Mouse (Mus musculus): ENCODE results near the gene Cacna1c. TPM values are rescaled to one million over a fixed set of nuclear protein-coding genes. Genes with fewer than 3 reads are reported as not detected.
A peak's percentile ranks its signal among the peaks of the same experiment; 100 is the strongest.

Gene Cacna1c
- total RNA-seq, 2 experiments from 2014 or later = 66.4 to 84.0 TPM

DNA sequence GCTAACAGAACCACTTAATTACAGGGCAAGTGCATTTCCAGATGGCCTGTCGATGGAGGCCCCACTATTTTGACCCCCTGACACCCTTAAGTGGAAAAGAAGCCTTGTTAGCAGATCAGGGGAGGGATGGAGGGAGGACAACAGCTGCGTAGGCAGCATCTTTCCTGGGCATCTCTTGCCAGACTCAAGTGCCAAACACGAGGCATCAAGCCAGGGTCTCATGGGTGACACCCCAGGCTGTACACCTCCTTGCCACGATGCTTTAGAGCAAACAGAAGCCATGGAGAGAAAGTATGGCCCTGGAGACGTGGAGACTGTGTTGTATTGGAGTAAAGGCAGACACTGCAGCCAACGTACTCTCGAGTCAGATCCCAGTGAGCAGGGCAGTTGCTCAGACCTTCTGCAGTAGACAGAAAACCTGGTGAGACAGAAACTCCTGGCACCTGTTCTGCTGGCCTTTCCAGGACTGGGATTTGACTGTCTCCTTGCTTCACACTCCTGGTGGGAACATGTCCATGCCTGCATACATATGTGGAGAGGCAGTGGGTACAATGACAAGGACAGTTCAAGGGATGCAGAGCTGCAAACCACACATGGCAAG is 325.9 kb downstream of the Cacna1c start:
- no peak for DNase-seq (ENCODE audit: low spot score in 2 of 2)

DNA sequence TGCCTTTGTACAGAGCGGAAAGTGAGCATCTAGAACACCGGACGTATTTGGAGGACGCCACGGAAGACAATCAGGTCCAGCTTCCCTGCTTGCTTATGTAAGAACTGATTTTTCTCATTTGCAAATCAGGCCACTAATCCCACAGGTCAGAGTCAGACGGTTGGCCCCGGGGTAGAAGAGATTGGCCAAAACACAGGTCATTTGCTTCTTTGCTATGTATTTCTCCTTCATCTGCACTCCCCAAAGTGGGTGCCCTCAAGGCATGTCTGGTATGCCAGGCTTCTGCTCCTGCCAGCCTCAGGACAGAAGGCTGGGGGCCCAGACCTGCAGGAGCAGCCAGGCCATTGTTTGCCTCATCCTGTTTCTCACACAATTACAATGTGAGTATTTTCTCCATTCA is 328.8 kb downstream of the Cacna1c start:
- no peak for DNase-seq (ENCODE audit: low spot score in 2 of 2)

DNA sequence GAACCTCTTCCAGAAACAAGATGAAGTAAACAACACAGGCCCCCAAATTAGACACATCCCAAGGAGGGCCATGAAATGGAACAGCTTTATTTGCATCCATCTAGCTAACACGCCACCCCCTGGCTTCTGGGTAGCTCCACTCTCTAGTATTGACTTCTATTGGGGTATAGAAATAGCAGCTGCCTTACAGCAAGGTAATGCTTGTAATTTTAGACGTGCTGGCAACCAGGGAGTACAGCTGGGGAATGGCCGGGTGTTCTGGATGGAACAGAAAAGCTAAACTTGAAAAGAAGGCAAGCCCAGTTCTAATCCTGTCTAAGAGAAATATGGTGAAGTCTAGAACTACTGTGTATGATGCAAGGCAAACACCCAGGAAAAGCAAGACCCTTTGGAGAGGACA is 329.3 kb downstream of the Cacna1c start:
- DNase-seq (ENCODE audit: low spot score in 2 of 2) = no peak

DNA sequence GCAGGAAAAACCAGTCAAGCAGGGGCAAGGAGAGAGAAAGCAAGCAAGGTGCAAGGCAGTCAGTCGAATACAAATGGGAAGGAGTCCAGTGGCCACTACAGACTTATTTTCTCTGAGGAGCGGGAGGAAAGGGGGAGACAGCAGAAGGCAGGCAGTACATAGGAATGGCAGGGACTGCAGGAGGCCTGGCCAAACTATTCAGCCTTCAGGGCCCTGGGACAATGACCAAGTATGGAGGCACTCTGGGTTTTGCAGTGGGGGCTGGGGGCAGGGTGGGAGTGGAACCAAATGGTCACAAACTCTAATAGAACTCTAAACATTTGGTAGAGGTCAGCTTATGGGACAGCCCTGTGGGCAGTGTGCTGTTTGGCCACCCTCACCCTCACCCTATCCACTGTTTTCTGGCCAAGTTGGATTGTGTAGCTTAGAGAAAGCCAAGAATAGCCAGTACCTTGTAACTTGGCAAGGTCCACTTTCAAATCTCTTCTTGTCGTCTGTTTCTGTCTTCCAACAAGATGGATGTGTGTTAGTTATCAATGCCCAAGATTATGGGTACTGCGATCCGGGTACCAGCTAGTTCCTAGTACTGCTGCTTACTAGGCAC is 330.3 kb downstream of the Cacna1c start:
- DNase-seq (ENCODE audit: low spot score in 2 of 2) = no peak

DNA sequence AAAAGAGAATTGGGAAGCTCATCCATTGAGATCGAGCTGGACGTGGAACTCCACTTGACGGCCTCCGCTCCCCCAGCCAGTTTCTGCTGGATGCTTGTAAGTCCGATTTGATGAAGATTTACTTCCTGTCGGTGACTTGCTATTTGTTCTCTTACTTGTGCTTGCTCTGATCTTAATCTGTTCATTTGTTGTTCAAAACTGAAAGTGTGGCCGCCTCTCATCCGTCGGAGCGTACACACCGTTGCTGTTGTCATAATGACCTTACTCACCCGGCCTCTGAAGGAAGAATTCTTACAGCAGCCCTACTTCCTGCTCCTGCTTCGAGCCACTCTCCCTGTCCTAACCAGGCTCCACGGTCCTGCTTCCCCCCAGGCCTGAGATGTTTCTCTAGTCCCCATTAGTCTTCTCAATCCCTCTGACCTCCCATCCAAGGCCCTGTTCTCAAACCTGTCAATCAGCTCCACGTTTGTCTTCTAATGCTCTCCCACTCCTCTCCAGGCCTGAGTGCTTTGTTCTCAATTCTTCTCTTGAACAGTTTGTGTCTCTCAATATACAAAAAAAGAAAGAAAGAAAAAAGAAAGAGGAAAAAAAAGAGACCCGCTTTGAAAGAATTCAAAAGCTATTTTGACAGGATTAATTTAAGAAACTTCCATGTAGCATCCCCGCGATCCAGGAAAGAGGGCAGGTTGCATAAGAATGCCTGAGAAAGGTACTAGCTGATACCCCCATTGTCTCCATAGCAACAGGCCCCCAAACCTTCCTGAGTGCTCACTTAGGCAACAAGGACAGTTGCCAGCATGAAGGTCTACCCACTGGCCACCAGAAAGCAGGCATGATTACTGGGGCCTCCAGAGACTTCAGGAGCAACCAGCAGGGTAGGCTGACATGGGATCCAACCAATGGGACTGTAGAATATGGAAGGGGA is 331.3 kb downstream of the Cacna1c start:
- no peak for DNase-seq (ENCODE audit: low spot score in 2 of 2)

DNA sequence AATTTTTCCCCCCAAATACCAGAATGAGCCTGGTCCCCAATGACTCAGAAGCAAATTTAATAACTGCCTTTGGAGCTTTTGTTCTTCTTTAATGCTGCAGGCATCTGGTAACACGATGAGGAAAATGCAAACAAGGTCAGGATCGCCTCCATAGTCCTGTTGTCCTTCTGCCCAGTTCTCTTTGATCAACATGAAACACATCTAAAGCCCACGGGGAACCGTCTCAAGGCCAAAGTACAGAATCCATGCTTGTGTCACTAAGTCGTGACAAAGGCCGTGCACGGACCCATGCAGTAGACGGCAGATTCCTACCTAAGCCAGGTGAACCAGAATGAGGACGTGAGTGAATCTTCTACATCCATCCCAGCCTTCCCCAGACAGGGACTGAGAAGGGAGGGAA is 333.5 kb downstream of the Cacna1c start:
- no peak for DNase-seq (ENCODE audit: low spot score in 2 of 2)

DNA sequence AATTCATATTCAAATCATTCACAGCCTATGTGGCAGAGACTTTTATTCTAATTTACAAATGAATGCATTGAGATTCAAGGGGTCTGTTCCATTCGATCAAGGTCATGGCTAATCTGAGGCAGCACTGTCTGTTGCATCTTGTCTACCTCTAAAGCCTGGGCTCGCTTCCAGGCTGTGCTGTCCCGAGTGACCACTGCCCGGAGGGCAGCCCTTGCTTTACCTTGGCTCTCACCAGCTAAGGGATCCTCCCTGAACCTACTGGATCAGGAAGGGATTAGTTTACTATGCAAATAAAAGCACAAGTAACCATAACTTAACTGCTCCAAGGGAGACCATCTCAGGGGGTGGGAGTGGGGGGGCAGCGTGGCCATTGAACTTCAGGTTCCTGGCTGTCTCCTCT is 334.1 kb downstream of the Cacna1c start:
- DNase-seq (ENCODE audit: low spot score in 2 of 2) = no peak

DNA sequence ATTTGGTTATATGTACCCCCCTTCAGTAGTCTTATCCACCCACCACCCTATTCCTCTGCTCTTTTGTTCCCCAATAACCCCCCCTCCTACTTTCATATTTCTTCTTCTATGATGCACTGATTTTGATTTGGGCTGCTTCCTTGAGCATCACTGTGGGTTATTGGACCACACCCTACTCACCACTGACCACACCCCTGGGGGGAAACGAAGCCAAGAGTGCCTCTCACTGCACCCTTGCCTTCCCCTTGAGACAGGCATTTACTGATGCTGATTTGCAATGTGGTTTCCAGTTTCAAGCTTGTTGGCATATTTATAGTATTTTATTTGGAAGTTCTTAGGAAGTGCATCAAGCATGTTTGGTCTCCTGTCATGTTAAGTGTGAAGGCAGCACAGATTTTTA is 337.8 kb downstream of the Cacna1c start:
- DNase-seq (ENCODE audit: low spot score in 2 of 2) = no peak

DNA sequence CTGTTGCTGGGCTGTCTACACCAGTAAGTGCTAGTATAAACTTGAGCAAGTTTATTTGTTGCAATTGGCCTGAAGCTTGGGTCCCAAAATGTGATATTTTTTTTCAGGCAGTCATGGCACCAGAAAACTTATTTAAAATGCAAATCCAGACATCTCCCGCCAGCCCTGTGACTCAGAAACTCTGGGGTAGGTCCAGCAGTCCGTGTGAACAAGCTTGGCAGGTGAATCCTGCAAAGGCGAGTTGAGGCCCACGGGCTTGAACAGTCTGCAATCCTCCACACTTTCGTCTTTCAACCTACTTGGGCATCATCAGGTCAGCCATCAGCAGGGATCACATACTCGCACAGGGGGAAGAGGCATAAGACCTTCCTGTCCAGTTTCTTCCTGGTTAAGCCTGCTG is 344.1 kb downstream of the Cacna1c start:
- DNase-seq (ENCODE audit: low spot score in 2 of 2) = no peak

DNA sequence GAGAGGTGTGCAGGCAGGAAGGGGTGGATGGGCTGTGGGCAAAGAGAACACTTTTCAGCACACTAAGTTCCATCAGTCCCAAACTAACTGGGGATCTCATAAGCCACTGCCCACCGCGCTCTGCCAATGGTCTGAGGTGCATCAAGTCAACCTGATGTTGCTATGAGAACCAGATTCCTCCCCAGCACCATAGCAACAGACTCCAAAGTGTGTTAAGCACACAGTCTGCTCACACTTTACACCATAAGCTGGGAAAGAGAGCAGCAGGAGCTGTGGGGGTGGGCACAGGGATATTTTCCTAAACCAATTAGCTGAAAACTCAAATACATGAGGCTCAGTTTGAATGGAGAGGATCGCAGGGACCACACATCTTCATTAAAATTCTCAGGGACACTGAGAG is 345.1 kb downstream of the Cacna1c start:
- DNase-seq (ENCODE audit: low spot score in 2 of 2) = no peak

DNA sequence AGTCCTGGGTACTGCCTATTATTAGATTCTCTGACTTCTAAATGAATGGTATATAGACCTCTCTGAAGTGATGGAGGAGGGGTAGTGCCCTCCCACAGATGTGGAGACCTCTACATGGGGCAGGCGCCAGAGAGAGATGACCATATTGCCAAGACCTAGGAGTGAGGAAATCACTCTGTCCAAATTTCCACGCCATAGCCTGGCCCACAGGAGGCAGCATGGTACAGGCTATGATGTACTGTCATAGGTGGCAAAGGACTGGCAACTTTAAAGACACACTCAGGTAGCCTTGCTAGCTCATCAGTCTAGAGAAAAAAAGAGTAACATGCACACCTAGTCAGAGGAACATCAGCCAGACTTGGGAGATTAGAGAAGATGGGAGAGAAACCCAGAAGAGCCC is 347.6 kb downstream of the Cacna1c start:
- no peak for DNase-seq (ENCODE audit: low spot score in 2 of 2)

DNA sequence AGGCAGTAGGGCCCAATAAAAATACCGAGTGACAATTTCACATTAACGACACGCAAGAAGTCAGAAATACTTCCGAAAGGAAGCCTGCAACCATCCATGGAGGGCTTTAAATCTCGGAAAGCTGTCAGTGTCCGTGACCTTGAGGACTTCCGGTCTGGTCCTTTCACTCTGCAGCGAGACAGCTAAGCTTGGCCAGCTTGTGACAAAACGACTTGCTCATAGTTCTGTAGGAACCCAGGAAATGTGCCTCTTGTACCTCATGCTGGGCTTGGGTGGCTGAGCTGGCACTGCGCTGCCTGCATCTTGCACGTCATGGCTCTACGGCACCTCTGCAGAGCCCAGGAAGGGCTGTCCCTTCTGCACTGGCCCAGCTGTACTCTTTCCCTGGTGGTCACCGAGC is 348.5 kb downstream of the Cacna1c start:
- DNase-seq (ENCODE audit: low spot score in 2 of 2) = peak in 1 of 2 experiments; percentile 33

DNA sequence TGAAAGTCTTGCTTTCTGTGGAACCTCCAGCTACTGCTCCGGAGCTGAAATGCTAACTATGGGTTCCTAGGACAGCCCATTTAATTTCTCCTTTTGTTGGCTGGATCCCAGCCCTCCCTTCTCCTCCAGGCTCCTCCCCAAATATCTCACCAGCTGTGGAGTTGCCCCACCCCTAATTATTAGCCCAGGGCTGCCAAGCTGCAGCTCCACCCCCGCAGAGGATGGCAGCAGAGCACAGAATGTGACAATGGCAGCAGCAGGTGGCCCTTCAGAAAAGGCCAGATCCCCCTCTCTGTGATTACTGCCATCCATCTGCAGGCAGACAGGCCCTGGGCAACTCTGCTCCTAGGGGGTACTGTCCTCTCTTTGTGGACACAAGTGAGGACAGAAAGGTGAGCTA is 350.4 kb downstream of the Cacna1c start:
- DNase-seq (ENCODE audit: low spot score in 2 of 2) = no peak

DNA sequence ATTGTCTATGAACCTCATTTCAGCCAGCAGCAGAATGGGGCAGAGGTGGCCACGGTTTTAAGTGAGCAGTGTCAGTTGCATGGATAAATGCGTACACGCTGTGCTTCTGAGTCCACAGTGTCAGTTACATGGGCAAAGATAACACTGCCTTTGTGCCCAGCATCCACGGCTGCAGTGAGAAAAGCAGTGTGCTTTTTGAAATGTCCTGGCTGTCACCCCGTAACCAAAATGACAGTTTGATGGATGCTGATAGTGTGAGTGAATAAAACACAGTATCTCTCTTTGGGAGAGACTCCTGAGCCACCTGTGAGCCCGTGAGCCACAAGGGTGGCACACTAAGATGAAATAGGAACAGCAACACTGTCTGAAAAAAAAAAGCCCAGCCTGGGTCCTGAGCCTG is 351.0 kb downstream of the Cacna1c start:
- DNase-seq (ENCODE audit: low spot score in 2 of 2) = no peak

DNA sequence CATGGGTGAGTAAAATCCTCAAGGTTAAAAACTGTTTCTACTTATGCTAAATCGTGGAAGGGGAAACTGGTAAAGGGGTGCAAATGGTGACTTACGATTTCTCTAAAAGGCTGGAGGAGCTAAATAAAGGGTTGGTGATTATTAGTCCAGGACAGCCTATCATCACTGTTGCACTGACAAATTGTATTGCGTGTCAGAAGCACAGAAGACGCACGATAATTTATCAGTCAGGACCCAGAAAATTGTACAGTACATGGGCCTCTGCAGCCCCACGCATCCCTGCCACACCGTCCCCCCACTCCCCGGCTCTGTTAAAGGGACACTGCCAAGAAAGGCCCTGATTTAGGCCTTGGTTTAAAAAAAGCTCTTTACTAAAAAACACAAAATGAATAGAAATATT is 352.7 kb downstream of the Cacna1c start:
- DNase-seq (ENCODE audit: low spot score in 2 of 2) = no peak

DNA sequence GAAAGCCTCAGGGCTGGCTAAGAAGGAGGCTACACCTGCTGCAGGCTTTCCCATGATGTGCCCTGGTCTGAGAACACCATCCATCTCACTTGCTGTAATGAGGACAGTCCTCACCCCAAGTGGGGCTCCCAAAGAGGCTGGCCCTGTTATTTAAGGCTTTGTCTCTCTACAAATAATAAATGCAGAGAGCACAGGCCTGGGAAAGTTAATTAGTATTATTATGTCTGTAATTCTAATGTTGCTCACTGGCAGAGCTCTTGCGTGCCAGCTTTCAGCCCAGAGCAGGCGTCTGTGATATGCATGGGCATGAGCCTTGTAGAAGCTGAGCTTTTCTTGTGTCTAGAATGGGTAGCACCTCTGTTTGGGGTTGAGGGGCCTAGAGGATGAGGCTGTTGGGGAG is 354.3 kb downstream of the Cacna1c start:
- no peak for DNase-seq (ENCODE audit: low spot score in 2 of 2)

DNA sequence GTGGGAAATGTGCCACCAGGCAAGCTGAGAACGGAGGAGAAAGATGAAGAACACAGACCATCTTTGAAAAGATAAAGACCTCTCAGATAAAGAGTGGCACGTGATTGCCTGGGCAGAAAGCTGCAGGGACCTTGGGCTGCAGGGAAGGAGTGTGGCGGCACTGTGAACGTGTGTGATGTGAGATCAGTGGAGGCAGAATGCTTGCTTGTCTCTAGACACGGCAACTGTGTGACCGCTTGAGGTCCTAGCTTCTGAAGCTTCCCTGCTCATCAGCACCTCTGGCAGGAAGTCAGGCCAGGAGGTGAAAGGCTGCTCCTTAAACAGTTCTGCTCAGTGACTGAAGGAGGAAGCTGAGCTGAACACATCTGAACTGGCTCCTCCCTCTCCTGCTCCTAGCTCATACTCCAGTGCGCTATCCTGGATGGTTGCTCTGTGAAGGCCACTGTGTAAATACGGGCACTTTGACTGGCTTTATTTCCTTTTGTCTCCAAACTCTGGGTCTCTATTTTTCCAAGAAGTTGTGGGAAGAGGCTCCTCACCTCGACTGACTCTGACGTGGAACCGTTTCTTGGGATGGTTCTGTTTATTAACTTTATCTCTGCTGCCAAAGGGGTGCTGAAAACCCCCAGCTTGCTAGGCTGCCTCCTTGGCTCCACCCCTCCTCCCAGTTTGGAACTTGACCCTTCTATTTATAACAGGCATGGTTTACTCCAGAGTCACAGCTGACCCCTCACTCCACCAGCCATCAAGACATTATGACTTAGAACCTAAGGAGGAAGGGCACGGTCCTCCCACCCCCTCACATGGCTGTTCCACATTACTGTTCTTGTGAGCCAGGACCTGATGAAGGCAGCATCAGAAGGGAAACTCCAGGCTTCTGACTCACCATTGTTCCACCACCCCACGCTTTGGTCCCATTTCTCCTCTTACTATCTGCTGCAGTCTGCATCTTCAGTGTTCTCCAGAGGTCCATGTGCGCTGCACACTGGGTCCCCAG is 357.0 kb downstream of the Cacna1c start:
- DNase-seq (ENCODE audit: low spot score in 2 of 2) = no peak

DNA sequence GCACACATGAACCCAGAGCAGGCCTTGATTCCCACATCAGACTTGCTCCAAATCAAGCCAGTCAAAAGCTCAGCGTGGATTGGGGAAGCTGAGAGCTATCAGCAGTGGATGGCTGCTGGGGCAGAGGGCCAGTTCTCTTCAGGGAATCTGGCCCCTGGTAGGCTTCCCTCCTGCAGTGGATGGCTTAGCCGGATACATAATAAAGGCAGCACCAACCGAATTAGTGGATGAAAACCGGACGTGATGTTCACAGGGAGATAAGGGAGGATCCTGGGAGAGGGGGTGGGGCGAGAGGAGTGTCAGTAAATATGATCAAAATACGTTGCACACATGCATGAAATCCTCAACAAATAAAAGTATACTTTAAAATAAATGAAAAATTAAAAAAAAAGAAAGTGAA is 359.5 kb downstream of the Cacna1c start:
- DNase-seq (ENCODE audit: low spot score in 2 of 2) = no peak

DNA sequence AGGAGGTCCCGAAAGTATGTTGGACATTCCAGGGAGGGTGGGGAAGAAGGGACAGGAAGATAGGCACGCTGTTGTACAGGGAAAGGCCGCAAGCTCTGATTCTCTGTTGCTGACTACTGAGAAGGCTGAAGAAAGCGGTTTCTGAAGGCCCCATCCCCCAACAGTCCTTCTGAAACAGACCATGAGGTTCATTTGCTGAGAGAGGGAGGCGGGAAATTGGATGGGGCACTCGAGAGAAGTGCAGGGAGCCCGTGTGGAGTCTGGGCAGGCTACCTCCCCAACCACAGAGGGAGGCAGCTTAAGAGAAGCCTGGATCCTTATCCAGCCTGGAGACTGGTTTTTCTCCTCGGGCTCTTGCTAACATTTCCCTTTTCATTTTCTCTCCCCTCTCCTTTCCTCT is 362.2 kb downstream of the Cacna1c start:
- DNase-seq (ENCODE audit: low spot score in 2 of 2) = no peak

DNA sequence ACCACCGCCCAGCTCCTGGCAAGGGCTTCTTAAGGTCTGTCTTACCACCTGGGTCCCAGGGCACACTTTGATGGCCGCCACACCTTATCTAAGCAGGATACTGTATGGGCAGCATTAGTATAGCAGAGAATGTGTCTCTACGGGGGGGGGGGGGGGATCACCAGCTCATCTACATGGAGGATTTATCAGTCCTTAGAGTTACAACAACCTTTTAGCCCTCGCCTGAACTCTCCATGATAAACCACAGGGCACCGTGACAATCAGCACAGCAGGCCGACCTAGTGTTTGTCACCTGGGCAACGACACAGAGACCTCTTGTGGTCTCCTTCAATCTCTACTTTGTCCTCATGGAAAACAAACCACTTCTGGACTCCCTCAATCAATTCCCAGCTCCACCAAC is 363.2 kb downstream of the Cacna1c start:
- no peak for DNase-seq (ENCODE audit: low spot score in 2 of 2)

DNA sequence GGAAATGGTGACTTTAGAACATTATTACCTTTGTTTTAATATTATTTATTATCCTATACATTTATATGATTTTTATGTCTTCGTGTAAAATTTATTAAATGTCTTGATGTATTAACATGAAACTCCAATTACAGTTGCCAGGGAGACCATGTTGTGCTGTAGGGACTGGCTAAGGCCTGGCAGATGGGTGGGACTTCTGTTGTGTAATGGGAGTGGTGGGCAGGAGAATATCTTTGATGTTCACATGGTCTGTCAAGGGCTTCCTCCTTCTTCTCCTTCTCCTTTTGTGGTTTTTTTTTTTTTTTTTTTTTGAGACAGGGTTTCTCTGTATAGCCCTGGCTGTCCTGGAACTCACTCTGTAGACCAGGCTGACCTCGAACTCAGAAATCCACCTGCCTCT is 363.6 kb downstream of the Cacna1c start:
- no peak for DNase-seq (ENCODE audit: low spot score in 2 of 2)

Measured in adrenal gland, adult 18-20 months (tissue).